Mouse (Mus musculus): ENCODE measurements around the gene Orm3.
"Not testable (repeated sequence)": the region's sequence is repeated elsewhere in the genome, so short reads cannot be mapped to it uniquely, and the experiment has no call there.

The Orm3 gene

GRCm38 (mm10) chr4:63355877-63356665 is at the start of gene Orm3:
TSS of gene Orm3 (plus strand) at chr4:63356162.
- in situ Hi-C loops (cut with MboI): no loop called here

- in situ Hi-C loops (cut with MboI): loop anchor here (10.0 kb wide), 1 partner anchor 123 kb away; no protein-coding TSS in a partner anchor
Measured at GRCm38 (mm10) chr4:63307175-63308062, 48.5 kb upstream of the Orm3 start.

- in situ Hi-C loops (cut with MboI): loop anchor here (10.0 kb wide), 1 partner anchor 124 kb away; no protein-coding TSS in a partner anchor
Measured at GRCm38 (mm10) chr4:63308316-63308715, 47.6 kb upstream of the Orm3 start.

GRCm38 (mm10) chr4:63310247-63310855 is 45.6 kb upstream of the Orm3 start:
- in situ Hi-C loops (cut with MboI): no loop called here

GRCm38 (mm10) chr4:63311426-63311825 is 44.5 kb upstream of the Orm3 start:
- in situ Hi-C loops (cut with MboI): no loop called here

GRCm38 (mm10) chr4:63314063-63314462 is 41.9 kb upstream of the Orm3 start:
- in situ Hi-C loops (cut with MboI): no loop called here

- in situ Hi-C loops (cut with MboI): no loop called here
Measured at GRCm38 (mm10) chr4:63316076-63316746, 39.8 kb upstream of the Orm3 start.

GRCm38 (mm10) chr4:63319566-63319965 is 36.4 kb upstream of the Orm3 start:
- in situ Hi-C loops (cut with MboI): not testable (repeated sequence)

GRCm38 (mm10) chr4:63323275-63323815 is 32.6 kb upstream of the Orm3 start:
- in situ Hi-C loops (cut with MboI): no loop called here

- in situ Hi-C loops (cut with MboI): no loop called here
Measured at GRCm38 (mm10) chr4:63333403-63333802, 22.6 kb upstream of the Orm3 start.

- in situ Hi-C loops (cut with MboI): no loop called here
Measured at GRCm38 (mm10) chr4:63338414-63339076, 17.4 kb upstream of the Orm3 start.

- in situ Hi-C loops (cut with MboI): no loop called here
Measured at GRCm38 (mm10) chr4:63342491-63342890, 13.5 kb upstream of the Orm3 start.

GRCm38 (mm10) chr4:63343608-63344007 is 12.4 kb upstream of the Orm3 start:
- in situ Hi-C loops (cut with MboI): no loop called here

GRCm38 (mm10) chr4:63344295-63344694 is 11.7 kb upstream of the Orm3 start, which contains the start of gene Orm1:
TSS of gene Orm1 (plus strand) at chr4:63344560.
- in situ Hi-C loops (cut with MboI): no loop called here

GRCm38 (mm10) chr4:63345261-63345660 is 10.7 kb upstream of the Orm3 start:
- in situ Hi-C loops (cut with MboI): no loop called here

- in situ Hi-C loops (cut with MboI): no loop called here
Measured at GRCm38 (mm10) chr4:63346659-63347058, 9.3 kb upstream of the Orm3 start.

- in situ Hi-C loops (cut with MboI): no loop called here
Measured at GRCm38 (mm10) chr4:63348524-63348923, 7.4 kb upstream of the Orm3 start.

GRCm38 (mm10) chr4:63356981-63357570 is 1.1 kb downstream of the Orm3 start:
- in situ Hi-C loops (cut with MboI): no loop called here

- in situ Hi-C loops (cut with MboI): no loop called here
Measured at GRCm38 (mm10) chr4:63359861-63360260, 3.9 kb downstream of the Orm3 start.

GRCm38 (mm10) chr4:63362150-63362549 is 6.2 kb downstream of the Orm3 start, which contains the start of gene Orm2:
TSS of gene Orm2 (plus strand) at chr4:63362449.
- in situ Hi-C loops (cut with MboI): no loop called here
